Mouse (Mus musculus): ENCODE results near the gene Cerk. TPM values are rescaled to one million over a fixed set of nuclear protein-coding genes. Genes with fewer than 3 reads are reported as not detected.

Gene Cerk
- polyA plus RNA-seq, 1 experiment: 113 TPM

- Histone ChIP-seq H3K4me3 (ENCODE audit: insufficient read depth, low read depth, low read length) (no peak overlapping the region), H3K4me1 (ENCODE audit: control insufficient read depth, insufficient read depth, low read length) (peaks cover 69% of the 10 kb centered on the region), H3K27ac (ENCODE audit: insufficient read depth, low read depth, low read length) (no peak overlapping the region)
- WGBS: 69% methylated on average over 3 of the region's 3 CpGs
- TF ChIP-seq CTCF (IDR thresholded peaks at IDR 0.05; ENCODE audit: insufficient read depth, low read depth, low read length) (no peak), POLR2A (IDR thresholded peaks at IDR 0.05; ENCODE audit: insufficient read depth, low read depth, low read length) (no peak)
These were observed 13.8 kb downstream of the Cerk start for GRCm38 (mm10) chr15:86172124-86172523.

DNA sequence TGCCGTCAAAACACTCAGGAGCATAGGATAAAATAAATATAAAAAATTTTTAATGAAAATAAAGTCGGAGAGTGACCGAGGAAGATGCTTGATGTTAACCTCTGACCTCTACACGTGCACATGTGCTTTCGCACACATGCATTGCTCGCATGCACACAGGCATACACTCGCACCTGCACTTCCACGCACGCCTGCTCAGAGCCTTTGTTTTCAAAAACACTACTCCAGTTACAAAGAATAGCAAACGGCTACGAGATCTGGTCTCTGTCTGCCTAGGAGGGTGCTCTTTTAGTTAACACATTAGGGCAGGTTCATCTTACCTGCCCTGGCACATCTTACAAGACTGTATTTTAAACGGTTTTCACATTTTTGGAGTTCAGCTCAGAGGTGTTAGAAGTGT, 14.6 kb downstream of the Cerk start:
- TF ChIP-seq POLR2A (IDR thresholded peaks at IDR 0.05; ENCODE audit: insufficient read depth, low read depth, low read length) (no peak), CTCF (IDR thresholded peaks at IDR 0.05; ENCODE audit: insufficient read depth, low read depth, low read length) (no peak)
- 84% methylated on average over 12 of the region's 12 CpGs for WGBS
- Histone ChIP-seq H3K4me1 (ENCODE audit: control insufficient read depth, insufficient read depth, low read length) (peaks cover 66% of the 10 kb centered on the region), H3K27ac (ENCODE audit: insufficient read depth, low read depth, low read length) (no peak overlapping the region), H3K4me3 (ENCODE audit: insufficient read depth, low read depth, low read length) (no peak overlapping the region)

GRCm38 (mm10) chr15:86169817-86170110, 16.2 kb downstream of the Cerk start:
- TF ChIP-seq POLR2A (IDR thresholded peaks at IDR 0.05; ENCODE audit: insufficient read depth, low read depth, low read length) (no peak), CTCF (IDR thresholded peaks at IDR 0.05; ENCODE audit: insufficient read depth, low read depth, low read length) (no peak)
- 60% methylated on average over 4 of the region's 4 CpGs for WGBS
- Histone ChIP-seq H3K27ac (ENCODE audit: insufficient read depth, low read depth, low read length) (0 out of 2 replicates have a peak overlapping the region, but pooled peaks have one; percentile 51), H3K4me3 (ENCODE audit: insufficient read depth, low read depth, low read length) (no peak overlapping the region), H3K4me1 (ENCODE audit: control insufficient read depth, insufficient read depth, low read length) (peaks cover 60% of the 10 kb centered on the region)

DNA sequence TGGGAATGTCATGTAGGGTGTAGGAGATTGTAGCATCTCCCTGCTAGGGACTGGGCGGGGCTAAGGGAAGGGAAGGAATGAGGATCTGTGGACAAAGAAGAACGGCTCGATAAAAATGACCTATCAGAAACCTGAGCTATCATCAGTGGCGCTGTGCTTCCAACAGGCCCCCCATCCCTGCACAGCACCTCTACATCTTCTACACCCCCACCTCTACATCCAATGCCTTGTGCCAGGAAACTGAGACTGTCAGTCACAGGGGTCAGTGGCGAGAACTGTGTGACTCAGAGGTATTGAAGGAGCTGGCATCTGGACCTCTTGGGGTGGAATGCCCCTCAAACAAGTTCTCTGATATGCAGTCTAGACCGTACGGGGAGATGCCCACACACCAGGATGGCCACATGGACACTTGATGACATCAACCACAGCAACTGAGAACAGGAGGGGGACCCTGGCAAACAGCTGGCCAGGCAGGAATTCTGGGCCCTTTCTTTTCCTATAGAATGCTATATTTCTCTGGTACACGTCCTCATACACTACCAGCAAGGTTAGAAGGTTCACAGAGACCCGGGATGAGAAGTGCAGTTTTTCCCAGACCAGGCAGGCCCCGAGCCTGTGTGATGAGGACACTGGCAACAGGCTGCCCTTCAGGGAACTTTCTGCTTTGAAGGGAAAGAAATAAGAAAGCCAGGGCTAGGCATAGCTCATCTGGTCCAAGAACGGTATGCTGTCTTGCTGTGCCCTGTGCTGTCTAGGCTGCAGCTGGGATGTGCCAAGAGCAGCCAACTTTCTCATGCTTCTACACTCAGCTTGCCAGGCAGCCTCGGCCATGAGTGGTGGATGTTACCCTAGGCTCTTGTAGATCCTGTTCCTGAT, 16.8 kb downstream of the Cerk start:
- H3K4me1 ChIP-seq (ENCODE audit: control insufficient read depth, insufficient read depth, low read length): peaks cover 55% of the 10 kb centered on the region
- 70% methylated on average over 12 of the region's 12 CpGs for WGBS
- TF ChIP-seq POLR2A (IDR thresholded peaks at IDR 0.05; ENCODE audit: insufficient read depth, low read depth, low read length) (no peak), CTCF (IDR thresholded peaks at IDR 0.05; ENCODE audit: insufficient read depth, low read depth, low read length) (no peak)
- no peak overlapping the region for H3K4me3 ChIP-seq (ENCODE audit: insufficient read depth, low read depth, low read length)
- H3K27ac ChIP-seq (ENCODE audit: insufficient read depth, low read depth, low read length): 0 out of 2 replicates have a peak overlapping the region, but pooled peaks have one; percentile 28

- WGBS: 26% methylated on average over 7 of the region's 7 CpGs
- TF ChIP-seq CTCF (IDR thresholded peaks at IDR 0.05; ENCODE audit: insufficient read depth, low read depth, low read length) (no peak), POLR2A (IDR thresholded peaks at IDR 0.05; ENCODE audit: insufficient read depth, low read depth, low read length) (no peak)
- peaks cover 48% of the 10 kb centered on the region for H3K4me1 ChIP-seq (ENCODE audit: control insufficient read depth, insufficient read depth, low read length)
- H3K27ac ChIP-seq (ENCODE audit: insufficient read depth, low read depth, low read length): no peak overlapping the region
- H3K4me3 ChIP-seq (ENCODE audit: insufficient read depth, low read depth, low read length): no peak overlapping the region
These were observed 17.5 kb downstream of the Cerk start for GRCm38 (mm10) chr15:86168505-86168867.

GRCm38 (mm10) chr15:86167787-86168504, 18.0 kb downstream of the Cerk start:
- peak overlapping the region; percentile 17; the same call in 1 of the 2 replicates for H3K27ac ChIP-seq (ENCODE audit: insufficient read depth, low read depth, low read length)
- H3K4me1 ChIP-seq (ENCODE audit: control insufficient read depth, insufficient read depth, low read length): peaks cover 44% of the 10 kb centered on the region
- H3K4me3 ChIP-seq (ENCODE audit: insufficient read depth, low read depth, low read length): no peak overlapping the region
- no peak for TF ChIP-seq CTCF (IDR thresholded peaks at IDR 0.05; ENCODE audit: insufficient read depth, low read depth, low read length)
- no peak for TF ChIP-seq POLR2A (IDR thresholded peaks at IDR 0.05; ENCODE audit: insufficient read depth, low read depth, low read length)
- WGBS: 72% methylated on average over 10 of the region's 10 CpGs

DNA sequence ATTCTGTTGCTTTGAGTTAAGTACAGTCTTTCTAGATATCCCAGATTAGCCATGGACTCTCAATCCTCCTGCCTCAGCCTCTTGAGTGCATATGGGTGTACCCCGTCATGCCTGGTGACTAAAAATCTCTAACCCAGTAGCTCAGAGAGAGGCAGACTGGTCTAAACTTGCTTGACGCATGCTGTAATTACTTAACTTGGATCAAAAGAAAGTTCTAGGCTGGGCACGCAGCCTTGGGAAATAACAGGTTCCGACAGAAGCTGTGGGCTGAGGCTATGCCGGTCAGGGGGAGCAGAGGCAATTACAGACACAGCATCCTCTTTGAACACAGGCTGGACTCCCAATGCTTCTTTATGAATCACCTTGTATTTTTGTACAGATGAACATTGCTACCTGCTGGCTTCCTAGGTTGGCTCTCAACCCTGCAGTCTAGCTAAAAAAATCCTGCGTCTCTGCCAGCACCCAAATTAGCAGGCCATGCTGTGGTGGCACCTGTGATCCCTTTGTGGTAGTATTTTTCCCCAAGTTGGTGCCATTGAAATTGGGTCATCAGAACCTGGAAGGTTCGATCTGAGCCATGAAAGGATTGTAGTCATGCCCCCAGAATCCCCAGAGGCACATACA, 18.8 kb downstream of the Cerk start:
- Histone ChIP-seq H3K4me3 (ENCODE audit: insufficient read depth, low read depth, low read length) (no peak overlapping the region), H3K4me1 (ENCODE audit: control insufficient read depth, insufficient read depth, low read length) (peaks cover 39% of the 10 kb centered on the region), H3K27ac (ENCODE audit: insufficient read depth, low read depth, low read length) (no peak overlapping the region)
- no peak for TF ChIP-seq CTCF (IDR thresholded peaks at IDR 0.05; ENCODE audit: insufficient read depth, low read depth, low read length)
- 48% methylated on average over 7 of the region's 7 CpGs for WGBS

- Histone ChIP-seq H3K4me3 (ENCODE audit: insufficient read depth, low read depth, low read length) (no peak overlapping the region), H3K4me1 (ENCODE audit: control insufficient read depth, insufficient read depth, low read length) (peaks cover 38% of the 10 kb centered on the region), H3K27ac (ENCODE audit: insufficient read depth, low read depth, low read length) (no peak overlapping the region)
- TF ChIP-seq CTCF (IDR thresholded peaks at IDR 0.05; ENCODE audit: insufficient read depth, low read depth, low read length): no peak
- no peak for TF ChIP-seq POLR2A (IDR thresholded peaks at IDR 0.05; ENCODE audit: insufficient read depth, low read depth, low read length)
- WGBS: 92% methylated on average over 24 of the region's 24 CpGs
These were observed 19.9 kb downstream of the Cerk start for GRCm38 (mm10) chr15:86165811-86166590.
